Mouse (Mus musculus): Measurements from ENCODE around the gene Krt4.

Krt4 gene

DNA sequence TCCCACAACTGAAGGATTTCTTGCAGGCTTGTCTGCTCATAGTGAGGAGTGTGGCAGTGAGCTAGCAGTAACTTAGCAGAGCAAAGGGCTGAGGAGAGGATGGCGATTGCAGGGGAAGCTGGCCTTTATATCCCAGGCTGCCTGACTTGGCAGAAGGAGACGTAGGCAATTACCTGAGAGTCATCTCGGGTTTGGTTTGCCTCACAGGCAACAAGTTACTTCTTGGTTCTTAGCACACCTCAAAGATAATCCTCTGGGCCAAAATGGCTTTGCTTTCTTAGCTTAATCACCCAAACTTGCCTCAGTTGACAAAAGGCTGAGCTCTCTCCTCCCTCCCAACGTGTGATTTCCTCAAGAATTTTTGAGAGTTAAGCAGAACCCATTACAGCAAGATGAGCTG, 31.7 kb downstream of the Krt4 start, which contains the start of gene Krt76:
TSS of gene Krt76 (minus strand) at position 101 of the 400 bp plus-strand sequence.
- DNase-seq (ENCODE audit: low spot score) = no peak

DNA sequence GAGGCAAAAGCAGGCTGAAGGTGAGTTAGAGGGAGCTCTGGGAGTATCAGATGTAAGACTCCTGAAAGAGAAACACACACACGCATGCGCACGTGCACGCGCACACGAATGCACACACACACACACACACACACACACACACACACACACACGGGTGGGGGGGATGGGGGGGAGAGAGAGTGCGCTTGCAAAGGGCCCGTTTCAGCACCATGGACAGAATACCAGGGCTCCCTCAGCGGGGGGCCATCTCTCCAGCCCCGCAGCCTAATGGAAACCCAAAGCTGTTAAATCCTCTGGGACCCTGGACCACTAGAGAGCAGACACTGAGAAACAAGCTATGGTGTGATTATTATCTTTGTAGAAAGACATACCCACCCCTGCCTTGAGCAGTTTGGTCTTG, 44.8 kb downstream of the Krt4 start:
- DNase-seq (ENCODE audit: low spot score) = peak; percentile 66

GRCm38 (mm10) chr15:101878041-101878440, 46.5 kb downstream of the Krt4 start:
- no peak for DNase-seq (ENCODE audit: low spot score)

GRCm38 (mm10) chr15:101874383-101874782, 50.2 kb downstream of the Krt4 start:
- DNase-seq (ENCODE audit: low spot score) = no peak

DNA sequence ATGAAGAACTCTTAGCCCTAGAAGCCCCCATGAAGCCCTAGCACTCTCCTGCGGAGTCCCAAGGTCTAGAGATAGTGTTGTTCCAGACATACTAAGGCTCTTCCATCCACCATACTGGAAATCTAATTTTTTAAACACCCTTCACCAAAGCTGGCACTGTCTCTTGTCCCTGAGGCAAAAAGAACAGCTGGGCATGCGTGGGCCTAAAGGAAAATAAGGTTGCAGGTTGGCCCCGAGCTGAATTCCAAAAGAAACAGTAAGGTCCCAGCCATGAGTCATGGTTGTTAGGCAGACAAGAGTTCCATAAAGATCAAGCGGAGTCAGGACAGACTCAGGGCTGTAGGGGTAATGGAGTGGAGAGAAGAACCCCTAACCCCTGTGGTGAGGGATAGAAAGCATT, 51.3 kb downstream of the Krt4 start:
- no peak for DNase-seq (ENCODE audit: low spot score)

DNA sequence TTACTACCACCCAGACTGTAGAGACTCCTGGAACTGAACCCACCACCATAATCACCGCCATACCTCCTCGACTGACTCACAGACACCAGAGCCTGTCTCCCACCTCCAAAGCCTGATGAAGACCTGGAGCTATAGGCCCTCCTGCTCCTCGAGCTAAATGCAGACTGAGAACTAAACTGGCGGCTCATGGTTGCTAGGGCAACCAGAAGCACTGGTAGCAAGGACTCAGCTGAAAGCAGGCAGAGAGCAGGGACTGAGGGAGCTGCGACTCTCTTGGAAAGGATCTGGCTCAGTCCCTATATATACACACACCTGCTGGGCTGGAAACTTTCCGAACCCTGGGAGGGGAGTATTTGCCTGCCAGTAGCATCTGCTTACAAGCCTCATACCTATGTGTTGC, 55.1 kb downstream of the Krt4 start, which contains the start of gene Krt77:
TSS of gene Krt77 (minus strand) at position 275 of the 400 bp plus-strand sequence.
- DNase-seq (ENCODE audit: low spot score) = no peak

All from embryo, embryonic 10.5 days (tissue).